Mouse (Mus musculus) myocyte (in vitro differentiated cells): ENCODE data around the gene Zfp593.

ENCODE experiments used
- E2F4 ChIP-seq: IDR thresholded peaks from one replicate; pipeline ENCODE4 v1.6.1; 2011; ENCODE audit warnings: mild to moderate bottlenecking, control low read depth, moderate library complexity; ENCODE audit not compliant: insufficient read depth
- POLR2AphosphoS2 ChIP-seq: IDR thresholded peaks from one replicate; pipeline ENCODE4 v1.6.1; 2011; ENCODE audit warnings: low read depth, control low read depth; ENCODE audit not compliant: insufficient read length

- no peak for TF ChIP-seq POLR2AphosphoS2
- no peak for TF ChIP-seq E2F4
These were observed 15.0 kb downstream of the Zfp593 start for GRCm38 (mm10) chr4:134230431-134230830.
